In genomic region chr11:53307558-53308065, GRCm38 (mm10) we compare ENCODE assay signal across 9 mouse cellular contexts. TPM values are rescaled to one million over a fixed set of nuclear protein-coding genes. Genes with fewer than 3 reads are reported as not detected.
A peak's percentile ranks its signal among the peaks of the same experiment; 100 is the strongest.
DNase-seq lines count a peak whose midpoint lies in the region; ATAC-seq and TF ChIP-seq lines count a peak whose summit lies in the region.
"Had no signal": no experiment of that assay in that cellular context is flagged by ENCODE, and none has a peak within 500 bp of the region (broad histone marks: within the 10 kb centered on the region; RNA-seq: fewer than 3 reads in every experiment).

No protein-coding gene starts in this region.

- H3K36me3 ChIP-seq in embryonic facial prominence, embryonic 10.5 days (replicated peaks), result no peaks in the 10 kb centered on the region
- H3K36me3 ChIP-seq in intestine, embryonic 15.5 days, result no peaks in the 10 kb centered on the region
- no peaks in the 10 kb centered on the region for H3K36me3 ChIP-seq in lung, postnatal 0 days (ENCODE audit: insufficient read depth, low read length)
- H3K36me3 ChIP-seq: hindbrain, embryonic 12.5 days had no signal

- peak; percentile 50 for DNase-seq in Muller cell, postnatal 12 days (ENCODE audit: inconsistent ontology term)
- DNase-seq in embryonic facial prominence, embryonic 10.5 days (ENCODE audit: low spot score), result no peak
- peak; percentile 89 for DNase-seq in lung, postnatal 0 days (ENCODE audit: low spot score)
- no peak for DNase-seq in left cerebral cortex, adult 9 months (ENCODE audit: low spot score in 2 of 2)
- no peak for DNase-seq in left cerebral cortex, postnatal 25 days (ENCODE audit: low spot score in 2 of 2)
- no peak for DNase-seq in cerebellum, adult 8-10 months

- H3K9me3 ChIP-seq in embryonic facial prominence, embryonic 10.5 days, result no peaks in the 10 kb centered on the region
- no peaks in the 10 kb centered on the region for H3K9me3 ChIP-seq in intestine, embryonic 15.5 days
- no peaks in the 10 kb centered on the region for H3K9me3 ChIP-seq in lung, postnatal 0 days (ENCODE audit: low read length)
- H3K9me3 ChIP-seq: hindbrain, embryonic 12.5 days had no signal

- intact Hi-C loops in left cerebral cortex, postnatal 25 days (cut with DNase I), result no loop called here

- no peaks in the 10 kb centered on the region for H3K27me3 ChIP-seq in embryonic facial prominence, embryonic 10.5 days (replicated peaks; ENCODE audit: low read depth, poor library complexity, severe bottlenecking)
- no peaks in the 10 kb centered on the region for H3K27me3 ChIP-seq in intestine, embryonic 15.5 days (replicated peaks)
- no peaks in the 10 kb centered on the region for H3K27me3 ChIP-seq in lung, postnatal 0 days (replicated peaks; ENCODE audit: insufficient read depth, low read length)
- H3K27me3 ChIP-seq: hindbrain, embryonic 12.5 days had no signal

- no peak overlapping the region for H3K9ac ChIP-seq in intestine, embryonic 15.5 days
- H3K9ac ChIP-seq in lung, postnatal 0 days (replicated peaks; ENCODE audit: low read depth), result no peak overlapping the region
- H3K9ac ChIP-seq: hindbrain, embryonic 12.5 days had no signal

- WGBS in embryonic facial prominence, embryonic 10.5 days, result 74% methylated on average over 10 of the region's 10 CpGs
- WGBS in intestine, embryonic 15.5 days, result 47% methylated on average over 10 of the region's 10 CpGs
- WGBS in lung, postnatal 0 days, result 33% methylated on average over 10 of the region's 10 CpGs

- H3K27ac ChIP-seq in embryonic facial prominence, embryonic 10.5 days (replicated peaks), result peak overlapping the region; percentile 44; the same call in 1 of the 2 replicates
- H3K27ac ChIP-seq in intestine, embryonic 15.5 days, result peak overlapping the region; percentile 67
- H3K27ac ChIP-seq in lung, postnatal 0 days (ENCODE audit: low read length), result peak overlapping the region; percentile 90
- H3K27ac ChIP-seq: hindbrain, embryonic 12.5 days had no signal

- H3K4me1 ChIP-seq in embryonic facial prominence, embryonic 10.5 days, result peaks cover 19% of the 10 kb centered on the region
- peaks cover 19% of the 10 kb centered on the region for H3K4me1 ChIP-seq in intestine, embryonic 15.5 days (replicated peaks)
- H3K4me1 ChIP-seq in lung, postnatal 0 days (ENCODE audit: insufficient read depth, low read depth, low read length), result peaks cover 18% of the 10 kb centered on the region; the same call in 1 of the 2 replicates

- H3K4me3 ChIP-seq in embryonic facial prominence, embryonic 10.5 days, result no peak overlapping the region
- no peak overlapping the region for H3K4me3 ChIP-seq in intestine, embryonic 15.5 days (replicated peaks)
- no peak overlapping the region for H3K4me3 ChIP-seq in lung, postnatal 0 days (ENCODE audit: low read depth, low read length)
- H3K4me3 ChIP-seq: hindbrain, embryonic 12.5 days had no signal

- no peak overlapping the region for H3K4me2 ChIP-seq in intestine, embryonic 15.5 days (replicated peaks)
- no peak overlapping the region for H3K4me2 ChIP-seq in lung, postnatal 0 days (replicated peaks; ENCODE audit: low read depth, low read length)
- H3K4me2 ChIP-seq: hindbrain, embryonic 12.5 days had no signal

- ATAC-seq in intestine, embryonic 15.5 days, result peak; percentile 29
- peak; percentile 65 for ATAC-seq in lung, postnatal 0 days
- no peak for ATAC-seq in erythroblast, adult 5-6 weeks (replicated peaks; ENCODE audit: low FRiP score, poor library complexity, severe bottlenecking)

- peak; percentile 77 for TF ChIP-seq EP300 in lung, postnatal 0 days (IDR thresholded peaks at IDR 0.05)

- TF ChIP-seq CTCF in lung, postnatal 0 days (IDR thresholded peaks at IDR 0.05), result no peak

RNA-seq across cellular contexts. Expression of gene Hspa4, which starts 7.4 kb away (rescaled TPM):
- polyA plus RNA-seq in embryonic facial prominence, embryonic 10.5 days (2016; fragmentation: Nextera tagmentation; extraction: Ambion mirVana), result 130 and 136 TPM in 2 replicates
- 103 and 106 TPM in 2 replicates for polyA plus RNA-seq in intestine, embryonic 15.5 days (2015; fragmentation: Nextera tagmentation; extraction: Ambion mirVana)
- polyA plus RNA-seq in lung, postnatal 0 days (2015; fragmentation: Nextera tagmentation; extraction: Ambion mirVana), result 42.0 and 42.3 TPM in 2 replicates
- total RNA-seq in left cerebral cortex, postnatal 25 days (2021), result 100 to 1,000 TPM; 178 to 182 TPM
- 40.9 and 48.5 TPM in 2 replicates for total RNA-seq in erythroblast, adult 5-6 weeks (2015; ENCODE audit: low replicate concordance)
- 93.7 and 111 TPM in 2 replicates for total RNA-seq in erythroblast, adult 5-6 weeks (2017; ENCODE audit: low replicate concordance)

RNA-seq across cellular contexts. Expression of gene Zcchc10, which starts 16.9 kb away (rescaled TPM):
- polyA plus RNA-seq in embryonic facial prominence, embryonic 10.5 days (2016; fragmentation: Nextera tagmentation; extraction: Ambion mirVana), result 29.2 and 30.4 TPM in 2 replicates
- polyA plus RNA-seq in intestine, embryonic 15.5 days (2015; fragmentation: Nextera tagmentation; extraction: Ambion mirVana), result 14.2 and 17.5 TPM in 2 replicates
- 13.4 and 16.3 TPM in 2 replicates for polyA plus RNA-seq in lung, postnatal 0 days (2015; fragmentation: Nextera tagmentation; extraction: Ambion mirVana)
- total RNA-seq in left cerebral cortex, postnatal 25 days (2021), result 10 to 100 TPM; 13.2 to 15.7 TPM
- total RNA-seq in erythroblast, adult 5-6 weeks (2015; ENCODE audit: low replicate concordance), result 7.9 and 13.6 TPM in 2 replicates
- 0.94 and 2.0 TPM in 2 replicates for total RNA-seq in erythroblast, adult 5-6 weeks (2017; ENCODE audit: low replicate concordance)

RNA-seq across cellular contexts. Expression of gene Aff4, which starts 43.0 kb away (rescaled TPM):
- 37.5 and 42.7 TPM in 2 replicates for polyA plus RNA-seq in embryonic facial prominence, embryonic 10.5 days (2016; fragmentation: Nextera tagmentation; extraction: Ambion mirVana)
- polyA plus RNA-seq in intestine, embryonic 15.5 days (2015; fragmentation: Nextera tagmentation; extraction: Ambion mirVana), result 33.7 and 35.4 TPM in 2 replicates
- polyA plus RNA-seq in lung, postnatal 0 days (2015; fragmentation: Nextera tagmentation; extraction: Ambion mirVana), result 45.3 and 50.9 TPM in 2 replicates
- total RNA-seq in left cerebral cortex, postnatal 25 days (2021), result 100 to 1,000 TPM; 179 to 194 TPM
- total RNA-seq in erythroblast, adult 5-6 weeks (2015; ENCODE audit: low replicate concordance), result 32.2 and 50.3 TPM in 2 replicates
- 12.0 and 25.4 TPM in 2 replicates for total RNA-seq in erythroblast, adult 5-6 weeks (2017; ENCODE audit: low replicate concordance)

Comparison
In these comparisons a context has a peak if more than half of its experiments do, and no peak if none do; other contexts are left out.
1. DNase-seq: peak in Muller cell, postnatal 12 days (single experiment) and lung, postnatal 0 days (single experiment); none in embryonic facial prominence, embryonic 10.5 days (single experiment), left cerebral cortex, adult 9 months (0 of 2), left cerebral cortex, postnatal 25 days (0 of 2) and cerebellum, adult 8-10 months (single experiment).
2. Peak in every context shown above with its lines, with median percentiles within 50 percentile points of each other: H3K27ac ChIP-seq.